Mouse (Mus musculus): Measurements from ENCODE around the gene 2300002M23Rik.

DNA sequence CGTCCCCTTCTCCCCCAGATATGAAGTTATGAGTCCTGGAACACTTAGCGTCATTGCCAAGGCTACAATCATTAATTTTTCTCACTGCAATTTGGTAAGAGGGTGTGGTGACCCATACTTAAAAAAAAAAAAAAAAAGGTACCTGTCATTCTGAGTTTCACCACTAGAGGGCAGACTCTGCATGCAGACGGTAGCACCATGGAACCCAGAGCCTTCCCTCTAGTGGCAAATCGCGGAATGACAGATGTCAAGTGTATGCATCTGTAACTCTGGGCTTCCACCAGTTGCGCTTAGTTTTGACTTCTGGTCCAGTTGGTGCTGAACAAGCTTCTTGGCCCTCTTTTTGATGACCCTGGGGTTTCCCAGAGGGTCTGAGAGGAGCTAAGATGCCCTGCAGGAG, 11.0 kb downstream of the 2300002M23Rik start:
- TF ChIP-seq CTCF (IDR thresholded peaks at IDR 0.05; ENCODE audit: extremely low read depth, insufficient read depth, insufficient read length, insufficient replicate concordance) (peak; percentile 92; the same call in 1 of the 2 replicates), POLR2A (IDR thresholded peaks at IDR 0.05; ENCODE audit: low read depth, low read length) (no peak)
